Mouse (Mus musculus) small intestine, adult 2 months (tissue): ENCODE data around the gene Elavl3. TPM values are rescaled to one million over a fixed set of nuclear protein-coding genes. Genes with fewer than 3 reads are reported as not detected.

Experiments used
- H3K27ac ChIP-seq: fragments of 200-500 bp; 2 replicates; pipeline ENCODE4 v1.5.1; 2012; ENCODE audit warnings: low read depth, low read length, control low read depth, inconsistent platforms; ENCODE audit not compliant: insufficient read depth
- H3K27me3 ChIP-seq: fragments of 200-500 bp; 2 replicates; pipeline ENCODE4 v1.6.1; 2012; ENCODE audit warnings: mild to moderate bottlenecking, moderate library complexity, low read length, inconsistent platforms; ENCODE audit not compliant: control insufficient read depth, insufficient read depth
- H3K36me3 ChIP-seq: fragments of 200-500 bp; 2 replicates; pipeline ENCODE4 v1.6.1; 2012; ENCODE audit warnings: mild to moderate bottlenecking, low read length, control low read depth, inconsistent platforms; ENCODE audit not compliant: control insufficient read depth, insufficient read depth
- H3K4me1 ChIP-seq: fragments of 200-500 bp; 2 replicates; pipeline ENCODE4 v1.6.1; 2012; ENCODE audit warnings: low read length, inconsistent platforms, mixed read lengths; ENCODE audit not compliant: control insufficient read depth, insufficient read depth, insufficient read length
- H3K4me3 ChIP-seq: fragments of 200-500 bp; 2 replicates; pipeline ENCODE4 v1.5.1; 2012; ENCODE audit warnings: low read depth, mild to moderate bottlenecking, control low read depth, inconsistent platforms, low read length, moderate library complexity
- CTCF ChIP-seq: fragments of 200-500 bp; IDR thresholded peaks from 2 replicates; pipeline ENCODE4 v1.5.1; 2012; ENCODE audit warnings: low read depth, mild to moderate bottlenecking, control low read depth, inconsistent platforms, low read length, moderate library complexity, mixed read lengths; ENCODE audit not compliant: insufficient replicate concordance, insufficient read length; ENCODE audit errors: extremely low read depth
- POLR2A ChIP-seq: fragments of 200-500 bp; IDR thresholded peaks from 2 replicates; pipeline ENCODE4 v1.6.1; 2012; ENCODE audit warnings: low read depth, mild to moderate bottlenecking, control low read depth, inconsistent platforms, low read length, moderate library complexity
- WGBS: fragments of 180-500 bp; shearing (Covaris S2); methylation state at CpG from one replicate; pipeline ENCODE4 v1.1.7; 2018; 5-methylcytosine and 5-hydroxymethylcytosine counted together
- polyA plus RNA-seq: library from polyadenylated mRNA; depleted of rRNA; stranded (reverse); fragments of >200 nt; gene quantifications from 2 replicates; pipeline ENCODE4 v1.2.3, GENCODE M21; 2012; rRNA removed

Elavl3 gene
- polyA plus RNA-seq, result 0.20 and 0.34 TPM in 2 replicates

DNA sequence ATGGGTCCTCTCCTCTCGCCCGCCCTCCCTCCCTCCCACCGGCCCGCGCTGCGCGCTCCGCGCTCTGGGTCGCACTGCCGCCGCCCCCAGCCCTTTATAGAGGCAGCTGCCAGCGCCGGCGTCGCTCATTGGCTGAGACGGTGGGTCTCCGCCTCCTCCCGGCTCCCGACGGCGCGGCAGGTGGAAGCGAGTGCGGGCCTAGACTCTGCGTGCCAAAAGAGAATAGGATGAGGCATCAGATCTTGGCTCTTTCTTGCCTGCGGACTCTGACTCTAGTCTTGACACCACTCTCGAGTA is at the start of gene Elavl3:
Elavl3 (minus strand) TSS at position 66 of the 297 bp plus-strand sequence.
- no peaks in the 10 kb centered on the region for H3K36me3 ChIP-seq
- peak within 1 kb of the TSS; percentile 33 for H3K4me3 ChIP-seq
- peaks cover 38% of the 10 kb centered on the region for H3K4me1 ChIP-seq
- no peak for TF ChIP-seq CTCF
- H3K27ac ChIP-seq, result no peak within 1 kb of the TSS
- peaks cover 36% of the 10 kb centered on the region for H3K27me3 ChIP-seq
- 2% methylated on average over 27 of the region's 28 CpGs for WGBS

DNA sequence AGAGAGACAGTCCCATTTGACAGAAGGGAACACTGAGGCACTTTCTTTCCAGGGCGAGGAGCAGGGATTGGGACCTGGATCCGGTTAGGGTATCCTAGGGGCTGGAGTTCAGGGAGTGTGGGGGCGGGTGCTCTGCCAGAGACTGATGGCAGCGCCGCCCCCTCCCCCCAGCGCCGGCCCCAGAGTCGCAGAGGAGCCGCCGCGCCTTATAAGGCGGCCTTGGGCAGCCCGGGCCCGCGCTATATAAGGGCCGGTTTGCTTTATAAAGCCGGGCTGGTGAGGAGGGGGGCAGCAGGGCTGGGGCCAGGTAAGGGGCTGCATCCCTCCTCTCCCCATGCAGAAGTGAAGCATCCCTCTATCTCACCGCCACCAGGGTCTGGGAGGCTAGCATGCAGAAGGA is 48.1 kb upstream of the Elavl3 start:
- Histone ChIP-seq H3K4me3 (peak overlapping the region; percentile 36), H3K36me3 (no peaks in the 10 kb centered on the region), H3K27ac (peak overlapping the region; percentile 60), H3K27me3 (peaks cover 24% of the 10 kb centered on the region), H3K4me1 (peaks cover 6% of the 10 kb centered on the region)
- no peak for TF ChIP-seq CTCF
- TF ChIP-seq POLR2A, result no peak
- 6% methylated on average over 18 of the region's 18 CpGs for WGBS

DNA sequence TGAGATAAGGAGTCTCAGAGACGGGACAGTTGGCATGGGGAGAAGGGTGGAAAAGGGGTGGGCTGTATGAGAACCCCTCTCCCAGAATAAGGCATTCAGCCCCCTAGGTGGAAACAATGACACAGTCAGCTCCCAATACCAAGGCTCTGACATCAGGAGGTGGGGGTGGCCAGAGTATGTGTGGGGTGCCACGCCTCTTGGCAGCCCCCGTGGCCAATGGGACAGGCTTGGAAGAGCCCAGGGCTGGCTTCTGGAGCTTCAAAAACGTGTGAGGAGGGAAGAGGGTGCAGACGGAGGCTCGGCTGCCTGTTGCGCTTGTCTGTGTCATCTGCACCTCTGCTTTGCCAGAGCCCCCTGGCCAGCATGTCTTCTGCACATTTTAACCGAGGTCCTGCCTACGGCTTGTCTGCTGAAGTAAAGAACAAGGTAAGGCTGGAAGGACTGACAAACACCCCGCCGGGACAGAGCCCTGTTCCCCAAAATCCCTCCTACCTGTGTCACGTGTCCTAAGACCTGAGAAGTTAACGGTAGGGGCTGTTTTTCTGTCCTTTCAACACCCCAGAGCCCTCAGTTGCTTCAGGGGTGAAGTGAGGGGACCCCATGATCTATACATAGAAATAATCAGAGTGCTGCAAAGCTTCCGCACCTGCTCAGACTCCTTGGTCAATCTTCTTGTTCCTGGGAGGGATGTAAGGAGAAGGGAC is 47.3 kb upstream of the Elavl3 start, which contains the start of gene Cnn1:
Cnn1 (plus strand) TSS at position 224 of the 704 bp plus-strand sequence.
- H3K36me3 ChIP-seq, result no peaks in the 10 kb centered on the region
- peaks cover 6% of the 10 kb centered on the region for H3K4me1 ChIP-seq
- H3K27ac ChIP-seq, result peak within 1 kb of the TSS; percentile 60
- peaks cover 24% of the 10 kb centered on the region for H3K27me3 ChIP-seq
- 6% methylated on average over 14 of the region's 14 CpGs for WGBS
- TF ChIP-seq CTCF, result no peak
- peak; percentile 53; the same call in 1 of the 2 replicates for TF ChIP-seq POLR2A
- peak within 1 kb of the TSS; percentile 46 for H3K4me3 ChIP-seq

DNA sequence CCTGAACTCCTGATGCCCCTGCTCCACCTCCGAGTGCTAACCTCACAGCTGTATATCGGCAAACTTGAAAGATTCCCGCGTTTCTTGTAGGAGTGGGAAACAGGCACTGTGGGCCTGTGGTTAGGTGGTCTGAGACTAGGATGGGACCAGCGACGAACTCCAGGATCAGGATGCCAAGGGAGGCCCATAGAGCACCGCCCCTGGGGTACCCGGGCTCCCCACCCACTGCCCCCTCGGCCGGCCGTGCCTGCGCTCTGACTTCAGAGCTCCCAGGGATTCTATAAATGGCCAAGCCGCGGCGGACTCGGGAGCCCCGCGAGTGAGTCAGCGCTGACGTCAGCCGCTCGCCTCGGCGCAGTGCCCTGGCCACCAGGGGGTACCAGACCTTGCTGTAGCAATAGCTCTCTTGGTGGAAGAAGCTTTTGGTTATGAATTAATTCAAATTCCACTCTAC is 44.1 kb upstream of the Elavl3 start:
- H3K36me3 ChIP-seq, result no peaks in the 10 kb centered on the region
- H3K27me3 ChIP-seq, result peaks cover 24% of the 10 kb centered on the region
- no peak for TF ChIP-seq POLR2A
- TF ChIP-seq CTCF, result peak; percentile 67
- peaks cover 6% of the 10 kb centered on the region for H3K4me1 ChIP-seq
- 1% methylated on average over 24 of the region's 24 CpGs for WGBS
- peak overlapping the region; percentile 59 for H3K4me3 ChIP-seq
- H3K27ac ChIP-seq, result no peak overlapping the region

DNA sequence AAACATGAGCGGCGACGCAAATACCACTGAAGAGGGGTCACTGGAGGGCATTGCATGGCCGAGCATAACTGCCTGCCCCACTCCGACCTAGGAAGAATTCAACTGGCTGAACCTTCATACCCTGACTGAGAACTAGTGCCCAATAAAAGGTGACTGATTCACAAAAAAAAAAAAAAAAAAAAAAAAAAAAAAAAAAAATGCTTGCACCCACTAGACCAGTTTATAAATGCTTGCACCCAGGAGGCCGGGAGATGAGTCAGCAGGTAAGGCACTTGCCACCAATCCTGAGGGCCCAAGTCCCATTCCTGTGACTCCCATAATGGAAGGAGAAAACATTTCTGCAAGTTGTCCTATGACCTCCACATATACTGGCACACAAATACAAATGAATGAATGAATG is 40.9 kb upstream of the Elavl3 start:
- H3K4me1 ChIP-seq, result peaks cover 6% of the 10 kb centered on the region
- no peaks in the 10 kb centered on the region for H3K36me3 ChIP-seq
- 75% methylated on average over 6 of the region's 6 CpGs for WGBS
- H3K27ac ChIP-seq, result no peak overlapping the region
- TF ChIP-seq CTCF, result no peak
- H3K27me3 ChIP-seq, result peaks cover 5% of the 10 kb centered on the region
- H3K4me3 ChIP-seq, result no peak overlapping the region

DNA sequence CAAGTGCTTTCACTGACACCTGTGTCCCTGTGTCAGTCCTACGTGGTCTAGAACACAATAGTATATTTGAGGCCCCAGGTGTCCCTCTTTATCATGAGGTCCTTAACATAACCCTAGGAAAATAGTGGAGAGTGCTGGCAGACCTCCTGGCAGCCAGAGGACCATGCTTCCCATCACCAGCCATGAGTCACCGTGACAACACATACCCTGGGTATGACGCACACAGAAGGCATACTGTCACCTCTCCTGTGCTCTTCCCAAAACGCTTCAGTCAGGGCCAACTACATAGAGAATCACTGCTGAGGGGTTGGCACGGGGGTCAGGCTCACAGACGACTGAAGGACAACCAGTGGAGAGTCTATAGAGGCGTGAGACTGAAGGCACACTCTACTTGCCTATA is 38.2 kb upstream of the Elavl3 start:
- Histone ChIP-seq H3K4me3 (no peak overlapping the region), H3K36me3 (no peaks in the 10 kb centered on the region), H3K27me3 (no peaks in the 10 kb centered on the region), H3K4me1 (no peaks in the 10 kb centered on the region), H3K27ac (no peak overlapping the region)
- TF ChIP-seq POLR2A (no peak), CTCF (no peak)
- WGBS, result 79% methylated on average over 7 of the region's 7 CpGs

DNA sequence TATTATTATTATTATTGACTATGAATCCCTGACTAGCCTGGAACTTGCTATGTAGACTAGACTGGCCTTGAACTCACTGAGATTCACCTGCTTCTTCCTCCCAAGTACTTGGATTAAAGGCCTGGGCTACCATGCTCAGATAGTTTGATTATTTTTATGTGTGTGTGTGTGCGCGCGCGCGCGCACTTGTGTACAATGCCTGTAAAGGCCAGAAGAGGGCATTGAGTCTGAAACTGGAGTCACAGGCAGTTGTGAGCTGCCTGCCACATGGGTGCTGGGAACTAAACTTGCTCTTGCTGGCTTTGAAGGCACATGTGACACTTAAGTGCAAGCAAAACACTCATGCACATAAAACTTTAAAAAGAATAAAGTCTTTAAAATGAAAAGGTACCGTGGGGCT is 37.5 kb upstream of the Elavl3 start:
- no peak for TF ChIP-seq CTCF
- no peak for TF ChIP-seq POLR2A
- Histone ChIP-seq H3K27me3 (no peaks in the 10 kb centered on the region), H3K27ac (no peak overlapping the region), H3K4me3 (no peak overlapping the region), H3K4me1 (no peaks in the 10 kb centered on the region), H3K36me3 (no peaks in the 10 kb centered on the region)
- WGBS, result 98% methylated on average over 7 of the region's 7 CpGs
